Mouse (Mus musculus): Measurements from ENCODE around the gene Prtn3. TPM values are rescaled to one million over a fixed set of nuclear protein-coding genes. Genes with fewer than 3 reads are reported as not detected.
"Not testable (repeated sequence)": the region's sequence is repeated elsewhere in the genome, so short reads cannot be mapped to it uniquely, and the experiment has no call there.

Gene Prtn3
- polyA plus RNA-seq, 1 experiment from 2014 or later: 15.3 TPM

GRCm38 (mm10) chr10:79871845-79872244, 2.4 kb upstream of the Prtn3 start:
- H3K36me3 ChIP-seq: peaks cover 56% of the 10 kb centered on the region
- no peaks in the 10 kb centered on the region for H3K9me3 ChIP-seq (replicated peaks)
- H3K27me3 ChIP-seq (ENCODE audit: low read depth, poor library complexity, severe bottlenecking): 0 out of 2 replicates have a peak, but pooled peaks cover 3% of the 10 kb centered on the region
- H3K4me1 ChIP-seq: peaks cover 40% of the 10 kb centered on the region
- H3K27ac ChIP-seq: no peak overlapping the region
- WGBS: 93% methylated on average over 8 of the region's 8 CpGs
- H3K4me3 ChIP-seq: peak overlapping the region; percentile 88; the same call in 1 of the 2 replicates
- no peak for DNase-seq (ENCODE audit: low spot score)

GRCm38 (mm10) chr10:79872862-79873261, 1.4 kb upstream of the Prtn3 start:
- H3K9me3 ChIP-seq (replicated peaks): no peaks in the 10 kb centered on the region
- peaks cover 48% of the 10 kb centered on the region for H3K36me3 ChIP-seq
- H3K4me3 ChIP-seq: peak overlapping the region; percentile 88
- 0 out of 2 replicates have a peak, but pooled peaks cover 3% of the 10 kb centered on the region for H3K27me3 ChIP-seq (ENCODE audit: low read depth, poor library complexity, severe bottlenecking)
- 42% methylated on average over 3 of the region's 3 CpGs for WGBS
- no peak for DNase-seq (ENCODE audit: low spot score)
- H3K4me1 ChIP-seq: peaks cover 44% of the 10 kb centered on the region
- H3K27ac ChIP-seq: peak overlapping the region; percentile 98; the same call in 1 of the 2 replicates

- Histone ChIP-seq H3K4me3 (peak overlapping the region; percentile 88), H3K27me3 (ENCODE audit: low read depth, poor library complexity, severe bottlenecking) (0 out of 2 replicates have a peak, but pooled peaks cover 3% of the 10 kb centered on the region), H3K27ac (peak overlapping the region; percentile 98), H3K4me1 (peaks cover 45% of the 10 kb centered on the region), H3K9me3 (replicated peaks) (no peaks in the 10 kb centered on the region), H3K36me3 (peaks cover 45% of the 10 kb centered on the region)
- WGBS: 28% methylated on average over 6 of the region's 6 CpGs
- no peak for DNase-seq (ENCODE audit: low spot score)
Observed at GRCm38 (mm10) chr10:79873313-79873712, 963 bp upstream of the Prtn3 start.

- peaks cover 45% of the 10 kb centered on the region for H3K4me1 ChIP-seq
- H3K4me3 ChIP-seq: peak overlapping the region; percentile 88
- WGBS: 3% methylated on average over 26 of the region's 26 CpGs
- no peak for DNase-seq (ENCODE audit: low spot score)
- H3K27me3 ChIP-seq (ENCODE audit: low read depth, poor library complexity, severe bottlenecking): 0 out of 2 replicates have a peak, but pooled peaks cover 3% of the 10 kb centered on the region
- H3K9me3 ChIP-seq (replicated peaks): no peaks in the 10 kb centered on the region
- peak overlapping the region; percentile 98 for H3K27ac ChIP-seq
- H3K36me3 ChIP-seq: peaks cover 40% of the 10 kb centered on the region
Observed at GRCm38 (mm10) chr10:79873715-79874289, 474 bp upstream of the Prtn3 start.

- H3K4me3 ChIP-seq: no peak overlapping the region
- no peak for DNase-seq (ENCODE audit: low spot score)
- no peaks in the 10 kb centered on the region for H3K9me3 ChIP-seq (replicated peaks)
- peaks cover 8% of the 10 kb centered on the region for H3K36me3 ChIP-seq
- H3K27me3 ChIP-seq (ENCODE audit: low read depth, poor library complexity, severe bottlenecking): peaks cover 30% of the 10 kb centered on the region
- H3K27ac ChIP-seq: no peak overlapping the region
- WGBS: 43% methylated on average over 1 of the region's 1 CpGs
- peaks cover 65% of the 10 kb centered on the region for H3K4me1 ChIP-seq
Observed at GRCm38 (mm10) chr10:79877174-79877573, 2.9 kb downstream of the Prtn3 start.

GRCm38 (mm10) chr10:79877757-79878156, 3.5 kb downstream of the Prtn3 start:
- WGBS: 66% methylated on average over 12 of the region's 12 CpGs
- Histone ChIP-seq H3K4me1 (peaks cover 66% of the 10 kb centered on the region), H3K27me3 (ENCODE audit: low read depth, poor library complexity, severe bottlenecking) (peaks cover 36% of the 10 kb centered on the region), H3K4me3 (no peak overlapping the region), H3K9me3 (replicated peaks) (no peaks in the 10 kb centered on the region), H3K36me3 (peaks cover 2% of the 10 kb centered on the region), H3K27ac (no peak overlapping the region)
- no peak for DNase-seq (ENCODE audit: low spot score)

GRCm38 (mm10) chr10:79879527-79879926, 5.3 kb downstream of the Prtn3 start:
- H3K27ac ChIP-seq: 0 out of 2 replicates have a peak overlapping the region, but pooled peaks have one; percentile 56
- no peaks in the 10 kb centered on the region for H3K9me3 ChIP-seq (replicated peaks)
- peaks cover 63% of the 10 kb centered on the region for H3K4me1 ChIP-seq
- no peaks in the 10 kb centered on the region for H3K36me3 ChIP-seq
- WGBS: 63% methylated on average over 3 of the region's 3 CpGs
- no peak for DNase-seq (ENCODE audit: low spot score)
- no peak overlapping the region for H3K4me3 ChIP-seq
- H3K27me3 ChIP-seq (ENCODE audit: low read depth, poor library complexity, severe bottlenecking): peaks cover 43% of the 10 kb centered on the region

GRCm38 (mm10) chr10:79880721-79881120, 6.4 kb downstream of the Prtn3 start:
- no peak for DNase-seq (ENCODE audit: low spot score)
- peaks cover 52% of the 10 kb centered on the region for H3K4me1 ChIP-seq
- H3K4me3 ChIP-seq: no peak overlapping the region
- H3K27ac ChIP-seq: no peak overlapping the region; the same call in 1 of the 2 replicates
- H3K36me3 ChIP-seq: no peaks in the 10 kb centered on the region
- H3K27me3 ChIP-seq (ENCODE audit: low read depth, poor library complexity, severe bottlenecking): peaks cover 43% of the 10 kb centered on the region
- 13% methylated on average over 9 of the region's 9 CpGs for WGBS
- no peaks in the 10 kb centered on the region for H3K9me3 ChIP-seq (replicated peaks)

GRCm38 (mm10) chr10:79881981-79882380, 7.7 kb downstream of the Prtn3 start:
- Histone ChIP-seq H3K4me3 (peak overlapping the region; percentile 41), H3K36me3 (no peaks in the 10 kb centered on the region), H3K27ac (peak overlapping the region; percentile 43; the same call in 1 of the 2 replicates), H3K4me1 (peaks cover 49% of the 10 kb centered on the region), H3K9me3 (replicated peaks) (no peaks in the 10 kb centered on the region), H3K27me3 (ENCODE audit: low read depth, poor library complexity, severe bottlenecking) (peaks cover 43% of the 10 kb centered on the region)
- DNase-seq (ENCODE audit: low spot score): peak; percentile 58
- 4% methylated on average over 22 of the region's 22 CpGs for WGBS

GRCm38 (mm10) chr10:79883297-79884084, 9.2 kb downstream of the Prtn3 start:
- Histone ChIP-seq H3K9me3 (replicated peaks) (no peaks in the 10 kb centered on the region), H3K4me3 (no peak overlapping the region), H3K4me1 (peaks cover 41% of the 10 kb centered on the region), H3K27me3 (ENCODE audit: low read depth, poor library complexity, severe bottlenecking) (peaks cover 43% of the 10 kb centered on the region), H3K27ac (peak overlapping the region; percentile 26; the same call in 1 of the 2 replicates), H3K36me3 (no peaks in the 10 kb centered on the region)
- 18% methylated on average over 22 of the region's 22 CpGs for WGBS
- peak; percentile 87 for DNase-seq (ENCODE audit: low spot score)

GRCm38 (mm10) chr10:79884446-79884845, 10.2 kb downstream of the Prtn3 start:
- Histone ChIP-seq H3K4me3 (no peak overlapping the region), H3K4me1 (peaks cover 39% of the 10 kb centered on the region), H3K27ac (no peak overlapping the region), H3K9me3 (replicated peaks) (no peaks in the 10 kb centered on the region), H3K27me3 (ENCODE audit: low read depth, poor library complexity, severe bottlenecking) (peaks cover 41% of the 10 kb centered on the region), H3K36me3 (no peaks in the 10 kb centered on the region)
- WGBS: 77% methylated on average over 4 of the region's 4 CpGs
- DNase-seq (ENCODE audit: low spot score): no peak

- not testable (repeated sequence) for H3K9me3 ChIP-seq (replicated peaks); H3K27ac ChIP-seq; DNase-seq (ENCODE audit: low spot score); H3K4me3 ChIP-seq; H3K36me3 ChIP-seq
- 72% methylated on average over 3 of the region's 3 CpGs for WGBS
- H3K27me3 ChIP-seq (ENCODE audit: low read depth, poor library complexity, severe bottlenecking): peaks cover 37% of the 10 kb centered on the region
- H3K4me1 ChIP-seq: peaks cover 36% of the 10 kb centered on the region
Observed at GRCm38 (mm10) chr10:79884938-79885337, 10.7 kb downstream of the Prtn3 start.

- 81% methylated on average over 6 of the region's 6 CpGs for WGBS
- H3K27ac ChIP-seq: no peak within 1 kb of the TSS
- no peaks in the 10 kb centered on the region for H3K9me3 ChIP-seq (replicated peaks)
- H3K4me3 ChIP-seq: no peak within 1 kb of the TSS
- H3K27me3 ChIP-seq (ENCODE audit: low read depth, poor library complexity, severe bottlenecking): peaks cover 27% of the 10 kb centered on the region
- no peak for DNase-seq (ENCODE audit: low spot score)
- no peaks in the 10 kb centered on the region for H3K36me3 ChIP-seq
- H3K4me1 ChIP-seq: peaks cover 28% of the 10 kb centered on the region
Observed at GRCm38 (mm10) chr10:79886054-79886453, 11.8 kb downstream of the Prtn3 start, which contains the start of gene Elane. Gene Elane (plus strand): TSS chr10:79886247.
